Mouse (Mus musculus) 416B (cell line): ENCODE data around the gene Arl1.
A peak's percentile ranks its signal among the peaks of the same experiment; 100 is the strongest.
"Not testable (repeated sequence)": the region's sequence is repeated elsewhere in the genome, so short reads cannot be mapped to it uniquely, and the experiment has no call there.

Experiments
- DNase-seq: peaks from one replicate; pipeline ENCODE4 v3.0.0; 2011; ENCODE audit warnings: low read depth

The Arl1 gene

GRCm38 (mm10) chr10:88730571-88731495, at the start of gene Arl1:
TSS of gene Arl1 (plus strand) at chr10:88730858.
- DNase-seq, result peak; percentile 93

DNA sequence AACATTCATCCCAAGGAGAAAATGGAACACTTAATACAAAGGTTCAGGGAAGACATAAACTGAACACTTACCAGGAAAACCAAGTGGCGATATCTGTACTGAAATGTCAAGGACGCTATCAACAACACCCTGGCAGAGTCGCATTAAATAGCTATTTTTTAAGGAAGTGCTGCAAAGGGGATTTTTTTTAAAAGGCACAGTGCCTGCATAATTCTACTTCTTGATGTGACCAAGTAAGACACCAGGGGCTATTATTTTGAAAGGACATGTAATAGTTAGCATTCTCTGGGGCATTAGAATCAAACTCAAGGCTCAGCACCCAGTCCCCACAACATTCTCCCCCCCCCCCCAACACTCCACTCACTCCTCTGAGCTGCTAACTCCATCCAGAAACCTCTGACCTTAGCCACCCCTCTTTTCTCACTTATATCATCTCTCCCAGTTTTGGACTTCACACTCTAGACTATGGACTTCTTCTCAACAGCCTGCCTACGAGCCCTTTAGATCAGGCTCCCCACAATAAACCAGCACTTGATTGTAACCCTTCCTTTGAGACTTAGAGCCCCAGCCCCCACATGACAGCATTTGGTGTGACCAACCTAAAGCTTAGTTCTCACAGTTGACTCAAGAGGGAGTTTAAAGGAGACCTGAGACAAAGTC, 47.6 kb upstream of the Arl1 start:
- DNase-seq, result no peak

GRCm38 (mm10) chr10:88684925-88685324, 45.7 kb upstream of the Arl1 start, which contains the start of gene Spic:
TSS of gene Spic (minus strand) at chr10:88685015.
- DNase-seq, result no peak

GRCm38 (mm10) chr10:88700938-88701337, 29.7 kb upstream of the Arl1 start:
- DNase-seq, result no peak

- DNase-seq, result peak; percentile 75
These were observed 21.8 kb upstream of the Arl1 start for GRCm38 (mm10) chr10:88708671-88709523.

GRCm38 (mm10) chr10:88712359-88712758, 18.3 kb upstream of the Arl1 start:
- peak; percentile 41 for DNase-seq

DNA sequence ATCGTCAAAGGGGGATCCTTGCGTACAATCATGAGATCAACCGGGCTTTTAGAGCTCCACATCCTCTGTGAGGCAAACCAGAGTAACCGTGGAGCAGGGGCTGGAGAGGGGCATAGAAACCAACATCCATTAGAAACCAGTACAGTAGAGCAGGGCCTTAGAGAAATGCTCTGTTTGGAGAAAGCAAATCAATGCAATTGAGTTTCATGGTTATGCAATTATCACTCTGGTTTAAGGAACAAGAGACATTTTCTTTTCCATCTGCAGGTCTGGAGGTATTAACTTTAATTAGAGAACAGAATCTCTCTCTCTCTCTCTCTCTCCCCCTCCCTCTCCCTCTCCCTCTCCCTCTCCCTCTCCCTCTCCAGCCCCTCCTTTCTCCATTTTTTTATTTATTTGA, 15.9 kb upstream of the Arl1 start:
- DNase-seq, result no peak

DNA sequence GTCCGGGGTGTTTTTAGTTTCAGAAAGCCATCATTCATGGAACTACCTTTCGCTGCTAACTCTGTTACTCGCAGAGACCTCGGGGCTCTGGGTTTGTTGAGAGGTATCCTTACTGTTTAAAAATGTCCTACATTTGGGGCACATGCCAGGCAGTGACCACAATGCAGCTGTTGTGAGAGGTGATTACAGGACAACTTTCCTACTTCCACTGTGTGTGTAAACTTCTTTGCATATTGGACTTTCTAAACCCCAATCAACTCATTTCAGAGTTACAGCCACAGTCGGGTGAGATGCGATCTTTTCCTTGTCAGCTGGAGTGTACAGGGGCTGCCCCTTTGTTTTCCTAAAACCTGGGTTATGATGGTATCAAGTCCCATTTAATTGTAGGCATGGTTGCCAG, 15.0 kb upstream of the Arl1 start:
- no peak for DNase-seq

GRCm38 (mm10) chr10:88716986-88717755, 13.5 kb upstream of the Arl1 start:
- no peak for DNase-seq

DNA sequence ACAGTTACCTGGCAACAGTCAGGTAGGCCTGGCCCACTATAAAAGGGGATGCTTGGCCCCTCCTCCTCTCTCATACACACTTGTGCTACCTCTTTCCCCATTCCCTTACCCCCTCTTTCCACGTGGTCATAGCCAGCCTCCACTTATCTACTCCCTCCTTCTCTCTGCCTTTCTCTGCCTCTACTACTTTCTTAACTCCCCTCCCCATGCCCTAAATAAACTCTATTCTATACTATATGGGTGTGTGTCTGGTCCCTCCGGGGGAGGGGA, 13.0 kb upstream of the Arl1 start:
- DNase-seq, result no peak

GRCm38 (mm10) chr10:88719618-88720017, 11.0 kb upstream of the Arl1 start:
- no peak for DNase-seq

GRCm38 (mm10) chr10:88725343-88725742, 5.3 kb upstream of the Arl1 start:
- peak; percentile 75 for DNase-seq

GRCm38 (mm10) chr10:88727128-88727527, 3.5 kb upstream of the Arl1 start:
- DNase-seq, result peak; percentile 72

DNA sequence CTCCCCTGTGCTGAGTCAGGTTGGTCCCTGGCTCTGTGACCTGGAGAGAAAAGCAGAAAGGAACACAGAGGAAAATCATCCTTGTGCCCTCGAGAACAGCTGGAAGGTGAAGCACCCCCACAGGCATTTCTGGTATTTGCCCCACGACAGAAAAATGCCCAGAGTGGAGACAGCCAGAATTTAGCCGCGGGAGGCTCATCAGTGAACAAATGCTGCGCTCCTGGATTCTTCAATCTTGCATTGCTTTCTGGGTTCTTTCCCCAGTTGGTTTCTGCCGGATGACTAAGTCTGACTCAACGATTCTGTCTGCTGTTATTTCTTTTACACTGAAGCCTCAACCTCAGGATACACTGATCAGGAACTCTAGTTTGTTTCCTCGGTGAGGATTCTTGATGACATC, 2.5 kb upstream of the Arl1 start:
- peak; percentile 48 for DNase-seq

DNA sequence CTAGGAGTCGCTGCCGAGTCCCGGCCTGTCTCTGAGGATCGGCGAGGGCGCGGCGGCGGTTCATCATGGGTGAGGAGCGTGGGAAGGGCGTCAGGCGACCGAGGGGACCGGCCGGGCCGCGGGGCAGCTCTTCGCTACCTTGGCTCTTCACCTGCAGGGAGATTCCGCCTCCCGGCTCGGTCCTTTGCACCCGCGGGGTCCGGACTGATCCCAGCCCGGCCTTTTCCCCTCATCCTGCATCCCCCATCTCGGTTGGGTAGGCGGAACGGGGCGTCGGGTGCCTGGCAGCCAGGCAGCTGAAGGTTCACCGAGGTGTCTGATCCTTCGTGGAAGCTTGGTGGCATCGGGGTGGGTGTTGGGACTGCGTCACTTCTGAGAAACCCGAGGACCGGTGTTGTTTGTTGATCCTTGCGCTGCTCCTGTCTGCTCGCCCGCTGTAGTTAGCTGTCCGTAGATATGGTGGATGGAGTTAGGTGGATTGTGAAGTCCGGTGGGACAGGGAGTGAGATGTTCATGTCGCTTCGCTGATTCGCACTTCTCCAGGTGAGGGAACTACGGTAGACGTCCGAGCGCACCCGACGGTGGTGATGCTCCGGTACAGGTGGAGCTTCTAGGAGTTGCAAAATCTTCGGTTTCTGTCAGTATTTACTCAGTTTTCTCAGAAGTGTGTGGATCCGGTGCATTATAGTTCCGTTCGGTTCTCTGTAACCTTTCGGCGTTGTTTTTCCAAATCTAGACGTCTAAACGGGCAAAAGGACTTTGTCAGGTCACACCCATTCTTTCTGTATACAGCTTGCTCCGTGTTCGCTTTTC, 1.0 kb downstream of the Arl1 start:
- DNase-seq, result peak; percentile 22

DNA sequence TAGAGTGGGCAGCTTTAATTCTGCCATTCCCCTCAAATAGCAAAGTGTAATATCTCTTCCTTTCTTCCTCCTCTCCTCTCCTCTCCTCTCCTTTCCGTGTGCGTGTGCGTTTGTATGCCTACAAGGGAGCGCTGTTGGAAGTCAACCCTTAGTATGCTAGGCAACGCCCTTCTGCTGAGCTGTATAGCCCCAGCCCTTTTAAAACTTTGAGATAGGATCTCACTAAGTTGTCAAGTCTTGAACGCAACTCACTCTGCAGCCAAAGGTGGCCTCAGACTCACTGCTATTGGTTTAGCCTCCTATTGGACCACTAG, 1.6 kb downstream of the Arl1 start:
- DNase-seq, result peak; percentile 56

GRCm38 (mm10) chr10:88739074-88739473, 8.4 kb downstream of the Arl1 start:
- DNase-seq, result not testable (repeated sequence)

GRCm38 (mm10) chr10:88739818-88740217, 9.2 kb downstream of the Arl1 start:
- DNase-seq, result no peak

DNA sequence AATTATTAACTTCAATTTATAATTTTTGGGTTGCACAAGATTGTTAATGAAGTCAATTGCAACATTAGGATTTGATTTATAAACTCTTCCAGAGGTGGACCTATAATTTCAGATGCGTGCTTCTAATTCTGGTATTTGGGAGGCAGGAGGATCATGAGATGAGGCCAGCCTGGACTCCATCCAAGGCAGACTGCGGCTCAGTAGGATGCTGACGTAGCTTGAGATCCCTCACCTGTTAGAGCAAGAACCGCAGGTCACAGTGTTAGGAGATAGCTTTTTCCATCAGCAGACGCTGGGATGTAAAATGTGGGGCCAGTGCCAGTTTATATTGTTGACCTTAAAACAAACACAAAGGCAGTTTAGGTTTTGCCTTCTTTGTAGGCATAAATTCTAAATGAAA, 10.1 kb downstream of the Arl1 start:
- no peak for DNase-seq

GRCm38 (mm10) chr10:88741426-88741825, 10.8 kb downstream of the Arl1 start:
- DNase-seq, result no peak
